Mouse (Mus musculus) gastrocnemius, postnatal 25 days (tissue): ENCODE measurements around the gene Slc12a3. TPM values are rescaled to one million over a fixed set of nuclear protein-coding genes. Genes with fewer than 3 reads are reported as not detected.
"Not testable (repeated sequence)": the region's sequence is repeated elsewhere in the genome, so short reads cannot be mapped to it uniquely, and the experiment has no call there.

Source experiments
- DNase-seq: peaks from one replicate; pipeline ENCODE4 v3.0.0; 2022
- microRNA-seq, 2 experiments: library from miRNA; unstranded; fragments of <30 nt; microRNA quantifications; one replicate each; pipeline ENCODE4 v1.2.0; 2021; ENCODE audit warnings: borderline replicate concordance in 2 of 2
- total RNA-seq, 2 experiments: library from RNA; stranded (reverse); gene quantifications; 1 replicate in 1 of 2; 2 replicates in 1 of 2; pipeline ENCODE4 v1.2.3; 2021

Slc12a3 gene
- total RNA-seq, 2 experiments from 2014 or later = not detected

GRCm38 (mm10) chr8:94399957-94400356 lies 71.0 kb downstream of the Slc12a3 start:
- not testable (repeated sequence) for DNase-seq

- DNase-seq = no peak
These were observed 79.6 kb downstream of the Slc12a3 start for GRCm38 (mm10) chr8:94408443-94409080.

GRCm38 (mm10) chr8:94409523-94409922 lies 80.5 kb downstream of the Slc12a3 start:
- no peak for DNase-seq

GRCm38 (mm10) chr8:94412518-94412917 lies 83.5 kb downstream of the Slc12a3 start:
- DNase-seq = no peak

GRCm38 (mm10) chr8:94413509-94413908 lies 84.5 kb downstream of the Slc12a3 start:
- DNase-seq = no peak

GRCm38 (mm10) chr8:94415218-94415617 lies 86.2 kb downstream of the Slc12a3 start:
- DNase-seq = no peak

Small RNAs within 50 kb of the gene (microRNA-seq; reads per million reads assigned to microRNA genes)
- gene Mir138-2 = 17.7 to 36.8 reads per million in 2 experiments

Other genes with a start within 250 kb of the Slc12a3 start
- gene Bbs2, start 230.3 kb upstream of the Slc12a3 start, total RNA-seq = 1 to 10 TPM; 1.5 to 2.3 TPM
- gene Mt4, start 192.0 kb upstream of the Slc12a3 start, total RNA-seq = not detected
- gene Mt3, start 176.6 kb upstream of the Slc12a3 start, total RNA-seq = 1 to 10 TPM; 5.0 to 5.1 TPM
- gene Mt2, start 156.5 kb upstream of the Slc12a3 start, total RNA-seq = 100 to 1,000 TPM in 1 of 2 experiments, 10 to 100 TPM in 1; 61.6 to 106 TPM
- 10 to 100 TPM; 63.7 to 91.7 TPM for gene Mt1, start 150.1 kb upstream of the Slc12a3 start, total RNA-seq
- 10 to 100 TPM in 1 of 2 experiments, 1 to 10 TPM in 1; 9.8 to 10.1 TPM for gene Nup93, start 114.6 kb upstream of the Slc12a3 start, total RNA-seq
- 10 to 100 TPM; 78.0 to 80.1 TPM for gene Herpud1, start 57.2 kb downstream of the Slc12a3 start, total RNA-seq
- 1 to 10 TPM in 1 of 2 experiments, under 1 TPM in 1; 0.20 to 1.3 TPM for gene Nlrc5, start 105.2 kb downstream of the Slc12a3 start, total RNA-seq
- 1 to 10 TPM; 5.1 to 9.8 TPM for gene Cpne2, start 203.8 kb downstream of the Slc12a3 start, total RNA-seq